ENCODE assay signal across 24 mouse cellular contexts in genomic region chr8:105078591-105078990, GRCm38 (mm10). TPM values are rescaled to one million over a fixed set of nuclear protein-coding genes. Genes with fewer than 3 reads are reported as not detected.
"Had no signal": no experiment of that assay in that cellular context is flagged by ENCODE, and none has a peak within 500 bp of the region (broad histone marks: within the 10 kb centered on the region; RNA-seq: fewer than 3 reads in every experiment).

No protein-coding gene starts in this region.

- H3K4me3 ChIP-seq: neural tube, embryonic 13.5 days; neural tube, embryonic 15.5 days; stomach, embryonic 15.5 days had no signal

- H3K9ac ChIP-seq: neural tube, embryonic 13.5 days; neural tube, embryonic 15.5 days; stomach, embryonic 15.5 days had no signal

- DNase-seq: retina, postnatal 1 day; right cerebral cortex, adult 18-20 months; right cerebral cortex, postnatal 14 days; right cerebral cortex, postnatal 25 days; right cerebral cortex, postnatal 4 days; spleen, adult 18-20 months; thymus, adult 18-20 months; thymus, adult 2 months; thymus, postnatal 14 days; thymus, postnatal 25 days; thymus, postnatal 36 days; thymus, postnatal 4 days had no signal

- H3K27ac ChIP-seq: neural tube, embryonic 13.5 days; neural tube, embryonic 15.5 days; stomach, embryonic 15.5 days; stomach, postnatal 0 days had no signal

- H3K36me3 ChIP-seq: neural tube, embryonic 13.5 days; neural tube, embryonic 15.5 days; stomach, embryonic 15.5 days had no signal

- H3K4me1 ChIP-seq: neural tube, embryonic 13.5 days; neural tube, embryonic 15.5 days; stomach, embryonic 15.5 days had no signal

- H3K27me3 ChIP-seq: neural tube, embryonic 13.5 days; neural tube, embryonic 15.5 days; stomach, embryonic 15.5 days had no signal

RNA-seq across cellular contexts. Expression of gene Ces3b, which starts 5.0 kb away (rescaled TPM):
- total RNA-seq: neutrophil, adult 5-6 weeks had no signal
- polyA plus RNA-seq: neural tube, embryonic 13.5 days; neural tube, embryonic 14.5 days; neural tube, embryonic 15.5 days; spleen, adult 2 months; stomach, embryonic 14.5 days; stomach, embryonic 15.5 days; stomach, embryonic 16.5 days; stomach, postnatal 0 days; thymus, postnatal 0 days; urinary bladder, adult 2 months had no signal

RNA-seq across cellular contexts. Expression of gene Ces3a, which starts 30.2 kb away (rescaled TPM):
- total RNA-seq: neutrophil, adult 5-6 weeks had no signal
- polyA plus RNA-seq: neural tube, embryonic 13.5 days; neural tube, embryonic 14.5 days; neural tube, embryonic 15.5 days; spleen, adult 2 months; stomach, embryonic 14.5 days; stomach, embryonic 15.5 days; stomach, embryonic 16.5 days; urinary bladder, adult 2 months had no signal

RNA-seq across cellular contexts. Expression of gene Ces4a, which starts 53.0 kb away (rescaled TPM):
- total RNA-seq: neutrophil, adult 5-6 weeks had no signal
- polyA plus RNA-seq: neural tube, embryonic 13.5 days; small intestine, adult 2 months; spleen, adult 2 months; stomach, embryonic 14.5 days; stomach, embryonic 15.5 days; stomach, embryonic 16.5 days; stomach, postnatal 0 days; thymus, adult 2 months; urinary bladder, adult 2 months had no signal
